Mouse (Mus musculus) liver, adult 10 weeks (tissue): ENCODE measurements around the gene Slc1a1. TPM values are rescaled to one million over a fixed set of nuclear protein-coding genes. Genes with fewer than 3 reads are reported as not detected.

ENCODE experiments used
- polyA plus RNA-seq: library from polyadenylated mRNA; stranded (reverse); fragments of 350-450 nt; fragmentation: Illumina TruSeq; extraction: RNeasy Lipid Tissue Mini Kit (QIAGEN cat#74804); gene quantifications from one replicate; pipeline ENCODE4 v1.2.3, GENCODE M21; 2014; ENCODE audit warnings: low read depth, low replicate concordance

Gene Slc1a1
- polyA plus RNA-seq, result 0.34 TPM

GRCm38 (mm10) chr19:28834798-28835499 is at the start of gene Slc1a1:
Slc1a1 (plus strand) TSS chr19:28835049.

Other genes starting within 250 kb of the Slc1a1 start
- 0.56 TPM for gene Glis3, start 155.0 kb upstream of the Slc1a1 start, polyA plus RNA-seq
- gene Plpp6, start 128.9 kb downstream of the Slc1a1 start, polyA plus RNA-seq, result 20.2 TPM
- 5.4 TPM for gene 4430402I18Rik, start 132.8 kb downstream of the Slc1a1 start, polyA plus RNA-seq
- gene Cdc37l1, start 155.3 kb downstream of the Slc1a1 start, polyA plus RNA-seq, result 46.2 TPM
- 507 TPM for gene Ak3, start 212.9 kb downstream of the Slc1a1 start, polyA plus RNA-seq